Mouse (Mus musculus) E14TG2a.4 (cell line): ENCODE results near the gene Rnf5.

Experiments used
- CTCF ChIP-seq: conservative IDR thresholded peaks from 2 replicates; pipeline ENCODE4 v1.5.1; 2014; ENCODE audit warnings: low read length
- NANOG ChIP-seq: IDR thresholded peaks from 2 replicates; pipeline ENCODE4 v1.6.1; 2014; ENCODE audit warnings: borderline replicate concordance, low read length, mixed read lengths
- POU5F1 ChIP-seq: IDR thresholded peaks from 2 replicates; pipeline ENCODE4 v1.6.1; 2014; ENCODE audit warnings: low read length, borderline replicate concordance

DNA sequence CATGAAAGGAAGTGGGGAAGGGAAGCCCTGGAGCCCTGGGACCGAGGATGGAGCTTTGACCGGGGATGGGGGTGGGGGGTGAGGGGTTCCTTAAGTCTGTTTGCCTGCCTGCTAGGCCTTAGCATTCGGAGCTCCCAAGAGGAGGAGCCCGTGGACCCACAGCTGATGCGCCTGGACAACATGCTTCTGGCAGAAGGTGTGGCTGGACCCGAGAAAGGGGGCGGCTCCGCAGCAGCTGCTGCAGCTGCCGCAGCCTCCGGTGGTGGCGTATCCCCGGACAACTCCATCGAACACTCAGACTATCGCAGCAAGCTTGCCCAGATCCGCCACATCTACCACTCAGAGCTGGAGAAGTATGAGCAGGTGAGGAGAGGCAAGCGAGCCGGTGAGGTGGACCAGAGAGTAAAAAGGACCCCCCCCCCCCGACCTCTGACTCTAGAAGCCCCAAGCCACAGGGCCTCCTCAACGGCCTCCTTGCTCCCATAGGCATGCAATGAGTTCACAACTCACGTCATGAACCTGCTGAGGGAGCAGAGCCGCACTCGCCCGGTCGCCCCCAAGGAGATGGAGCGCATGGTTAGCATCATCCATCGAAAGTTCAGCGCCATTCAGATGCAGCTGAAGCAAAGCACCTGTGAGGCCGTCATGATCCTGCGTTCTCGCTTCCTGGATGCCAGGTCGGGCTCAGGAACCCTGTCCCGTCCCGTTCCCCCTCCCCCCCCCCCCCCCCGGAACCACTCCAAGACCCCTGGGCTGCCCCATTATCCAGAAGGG is 9.6 kb downstream of the Rnf5 start:
- TF ChIP-seq CTCF (no peak), POU5F1 (no peak), NANOG (no peak)
